ENCODE assay signal across 11 mouse cellular contexts in the genomic region with DNA sequence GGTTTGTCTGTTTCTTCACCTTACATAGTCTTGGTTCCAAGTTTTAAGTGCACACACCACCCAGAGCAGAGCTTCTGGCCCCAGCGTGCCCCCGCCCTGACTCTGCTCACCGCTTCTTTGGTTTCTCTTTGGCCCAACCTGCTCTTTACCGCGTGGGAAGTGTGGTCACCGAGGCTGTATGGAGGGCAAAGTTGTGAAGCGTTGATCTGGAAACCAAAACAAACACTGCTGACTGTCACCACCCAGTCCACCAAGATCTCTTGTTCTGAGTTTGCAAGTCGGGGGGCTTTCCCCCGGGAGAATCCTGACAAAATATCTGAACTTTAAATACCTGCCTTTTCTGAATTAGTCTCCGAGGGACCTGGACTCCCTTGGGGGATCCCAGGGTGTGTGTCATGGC. TPM values are rescaled to one million over a fixed set of nuclear protein-coding genes. Genes with fewer than 3 reads are reported as not detected.
DNase-seq lines count a peak whose midpoint lies in the region; ATAC-seq and TF ChIP-seq lines count a peak whose summit lies in the region.
"Had no signal": no experiment of that assay in that cellular context is flagged by ENCODE, and none has a peak within 500 bp of the region (broad histone marks: within the 10 kb centered on the region; RNA-seq: fewer than 3 reads in every experiment).

No protein-coding gene starts in this region.

- no peak overlapping the region for H3K9ac ChIP-seq in intestine, embryonic 14.5 days (ENCODE audit: low read length)
- no peak overlapping the region for H3K9ac ChIP-seq in intestine, embryonic 15.5 days
- H3K9ac ChIP-seq in heart, embryonic 14.5 days (ENCODE audit: low read length): peak overlapping the region; percentile 55
- no peak overlapping the region for H3K9ac ChIP-seq in midbrain, embryonic 11.5 days (ENCODE audit: low read length)
- H3K9ac ChIP-seq: hindbrain, embryonic 13.5 days had no signal

- H3K4me1 ChIP-seq in intestine, embryonic 14.5 days (replicated peaks; ENCODE audit: control insufficient read depth, insufficient read depth, low read length): peaks cover 65% of the 10 kb centered on the region
- H3K4me1 ChIP-seq in intestine, embryonic 15.5 days (replicated peaks): peaks cover 62% of the 10 kb centered on the region
- H3K4me1 ChIP-seq in heart, embryonic 14.5 days (ENCODE audit: control insufficient read depth in 2 of 2, insufficient read depth in 2 of 2, low read length in 2 of 2): peaks cover 52 to 69% of the 10 kb centered on the region in 2 experiments
- peaks cover 27% of the 10 kb centered on the region for H3K4me1 ChIP-seq in midbrain, embryonic 11.5 days (ENCODE audit: control insufficient read depth, insufficient read depth, low read length)

- H3K9me3 ChIP-seq in intestine, embryonic 14.5 days (ENCODE audit: control insufficient read depth, low read length): no peaks in the 10 kb centered on the region
- H3K9me3 ChIP-seq in intestine, embryonic 15.5 days: no peaks in the 10 kb centered on the region
- H3K9me3 ChIP-seq in heart, embryonic 14.5 days (ENCODE audit: control insufficient read depth, low read length): no peaks in the 10 kb centered on the region
- no peaks in the 10 kb centered on the region for H3K9me3 ChIP-seq in midbrain, embryonic 11.5 days (ENCODE audit: control insufficient read depth, low read length)
- H3K9me3 ChIP-seq: hindbrain, embryonic 13.5 days had no signal

- no peak for DNase-seq in intestine, embryonic 14.5 days (ENCODE audit: low spot score)
- DNase-seq in CD8-positive naive resting alpha-beta T cell, adult 2 months (ENCODE audit: low read depth in 2 of 2, low spot score in 2 of 2): peak; percentile 47 to 51
- DNase-seq in thymus, adult 18-20 months: no peak
- DNase-seq in ovary, postnatal 36 days (ENCODE audit: low spot score): no peak
- no peak for DNase-seq in midbrain, embryonic 11.5 days (ENCODE audit: low spot score, missing footprints)
- DNase-seq: embryo, embryonic 11 days; thymus, adult 2 months had no signal

- no peak overlapping the region for H3K27ac ChIP-seq in intestine, embryonic 14.5 days (ENCODE audit: low read depth)
- no peak overlapping the region for H3K27ac ChIP-seq in intestine, embryonic 15.5 days
- H3K27ac ChIP-seq in heart, embryonic 14.5 days (replicated peaks in 1 of 2; ENCODE audit: control insufficient read depth in 1 of 2, insufficient read depth in 1 of 2, low read depth in 2 of 2, low read length in 2 of 2): peak overlapping the region; percentile 23 to 91; a peak in 3 of 4 replicates
- H3K27ac ChIP-seq in midbrain, embryonic 11.5 days (ENCODE audit: low read depth, low read length): no peak overlapping the region

- ATAC-seq in intestine, embryonic 14.5 days (replicated peaks; ENCODE audit: low FRiP score, low TSS enrichment, low read depth): no peak
- ATAC-seq in intestine, embryonic 15.5 days: no peak
- ATAC-seq in heart, embryonic 14.5 days (ENCODE audit: insufficient number of reproducible peaks, insufficient read depth, low FRiP score, low read depth): no peak
- ATAC-seq in midbrain, embryonic 11.5 days (ENCODE audit: low FRiP score): no peak

- H3K4me2 ChIP-seq in intestine, embryonic 14.5 days (ENCODE audit: low read length): 0 out of 2 replicates have a peak overlapping the region, but pooled peaks have one; percentile 11
- no peak overlapping the region for H3K4me2 ChIP-seq in intestine, embryonic 15.5 days (replicated peaks)
- H3K4me2 ChIP-seq in heart, embryonic 14.5 days (ENCODE audit: low read length): peak overlapping the region; percentile 84
- peak overlapping the region; percentile 90 for H3K4me2 ChIP-seq in myocyte (ENCODE audit: low read depth)
- no peak overlapping the region for H3K4me2 ChIP-seq in midbrain, embryonic 11.5 days
- H3K4me2 ChIP-seq: hindbrain, embryonic 13.5 days had no signal

- 51% methylated on average over 10 of the region's 10 CpGs for WGBS in intestine, embryonic 14.5 days
- 46% methylated on average over 10 of the region's 10 CpGs for WGBS in intestine, embryonic 15.5 days
- 29% methylated on average over 10 of the region's 10 CpGs for WGBS in heart, embryonic 14.5 days
- 61% methylated on average over 10 of the region's 10 CpGs for WGBS in midbrain, embryonic 11.5 days

- H3K36me3 ChIP-seq in intestine, embryonic 14.5 days (ENCODE audit: control insufficient read depth, insufficient read depth, low read length): no peaks in the 10 kb centered on the region
- H3K36me3 ChIP-seq in intestine, embryonic 15.5 days: no peaks in the 10 kb centered on the region
- H3K36me3 ChIP-seq in heart, embryonic 14.5 days (ENCODE audit: control insufficient read depth, insufficient read depth, low read length): no peaks in the 10 kb centered on the region
- no peaks in the 10 kb centered on the region for H3K36me3 ChIP-seq in myocyte (ENCODE audit: control insufficient read depth, insufficient read depth)
- no peaks in the 10 kb centered on the region for H3K36me3 ChIP-seq in midbrain, embryonic 11.5 days (ENCODE audit: control insufficient read depth, insufficient read depth, low read length)
- H3K36me3 ChIP-seq: hindbrain, embryonic 13.5 days had no signal

- no peaks in the 10 kb centered on the region for H3K27me3 ChIP-seq in intestine, embryonic 14.5 days (replicated peaks; ENCODE audit: control insufficient read depth, insufficient read depth, low read length)
- H3K27me3 ChIP-seq in intestine, embryonic 15.5 days (replicated peaks): no peaks in the 10 kb centered on the region
- no peaks in the 10 kb centered on the region for H3K27me3 ChIP-seq in heart, embryonic 14.5 days (ENCODE audit: control insufficient read depth, insufficient read depth, low read length)
- no peaks in the 10 kb centered on the region for H3K27me3 ChIP-seq in myocyte (ENCODE audit: control insufficient read depth, insufficient read depth, insufficient read length)
- H3K27me3 ChIP-seq in midbrain, embryonic 11.5 days (ENCODE audit: control insufficient read depth, insufficient read depth, low read length): no peaks in the 10 kb centered on the region
- H3K27me3 ChIP-seq: hindbrain, embryonic 13.5 days had no signal

- peaks cover 82% of the 10 kb centered on the region for H3K79me2 ChIP-seq in myocyte (ENCODE audit: control insufficient read depth, insufficient read depth)

- H3K4me3 ChIP-seq in intestine, embryonic 14.5 days (ENCODE audit: low read depth, low read length): no peak overlapping the region
- H3K4me3 ChIP-seq in intestine, embryonic 15.5 days (replicated peaks): no peak overlapping the region
- H3K4me3 ChIP-seq in heart, embryonic 14.5 days (ENCODE audit: control insufficient read depth in 1 of 2, insufficient read depth in 1 of 2, low read depth in 1 of 2, low read length in 2 of 2): peak overlapping the region in 1 of 2 experiments; percentile 2; a peak in 1 of 4 replicates
- peak overlapping the region; percentile 20 for H3K4me3 ChIP-seq in myocyte
- no peak overlapping the region for H3K4me3 ChIP-seq in midbrain, embryonic 11.5 days (ENCODE audit: low read depth, low read length)
- H3K4me3 ChIP-seq: hindbrain, embryonic 13.5 days had no signal

- H3ac ChIP-seq in myocyte (ENCODE audit: control insufficient read depth, insufficient read length): no peak overlapping the region

- TF ChIP-seq POLR2A in myocyte (IDR thresholded peaks at IDR 0.05; ENCODE audit: insufficient read length, low read depth): no peak

TF ChIP-seq in myocyte, 11 proteins besides CTCF, POLR2A, EP300 and RAD21:
- TF ChIP-seq REST (IDR thresholded peaks at IDR 0.05; ENCODE audit: insufficient read depth, insufficient read length) (no peak), USF1 (IDR thresholded peaks at IDR 0.05; ENCODE audit: low read depth) (no peak), MYOG (IDR thresholded peaks at IDR 0.05; ENCODE audit: control insufficient read depth in 1 of 3, insufficient read depth in 1 of 3, insufficient read length in 2 of 3, low read depth in 2 of 3) (no peak), TCF12 (IDR thresholded peaks at IDR 0.05; ENCODE audit: insufficient read depth, poor library complexity, severe bottlenecking) (no peak), TCF3 (IDR thresholded peaks at IDR 0.05; ENCODE audit: insufficient read length, low read depth) (no peak), POLR2AphosphoS2 (IDR thresholded peaks at IDR 0.05; ENCODE audit: insufficient read length, low read depth) (no peak), CEBPB (IDR thresholded peaks at IDR 0.05; ENCODE audit: insufficient read depth, poor library complexity, severe bottlenecking) (no peak), MYOD1 (IDR thresholded peaks at IDR 0.05; ENCODE audit: control insufficient read depth in 1 of 3, insufficient read length in 2 of 3, low read depth in 2 of 3) (no peak), SRF (IDR thresholded peaks at IDR 0.05; ENCODE audit: control insufficient read depth, insufficient read length, low read depth) (no peak), MAX (IDR thresholded peaks at IDR 0.05; ENCODE audit: low read depth) (no peak), E2F4 (IDR thresholded peaks at IDR 0.05; ENCODE audit: insufficient read depth) (no peak)
TF ChIP-seq in myocyte: peak in this region for 0.

RNA-seq across cellular contexts. Expression of a gene that starts 24.0 kb away (rescaled TPM):
- not detected in 2 replicates for polyA plus RNA-seq in intestine, embryonic 14.5 days (2014; fragmentation: Nextera tagmentation; extraction: Ambion mirVana)
- polyA plus RNA-seq in intestine, embryonic 15.5 days (2015; fragmentation: Nextera tagmentation; extraction: Ambion mirVana): not detected in 2 replicates
- not detected in 2 replicates for polyA plus RNA-seq in heart, embryonic 14.5 days (2014; fragmentation: Nextera tagmentation; extraction: Ambion mirVana)
- polyA plus RNA-seq in myocyte (2012; fragmentation: generic; extraction: Trizol): 0.06 TPM
- polyA plus RNA-seq in midbrain, embryonic 11.5 days (2014; fragmentation: Nextera tagmentation; extraction: Ambion mirVana): not detected in 2 replicates
- polyA plus RNA-seq: hindbrain, embryonic 13.5 days; thymus, adult 2 months had no signal

RNA-seq across cellular contexts. Expression of a gene that starts 43.7 kb away (rescaled TPM):
- polyA plus RNA-seq in intestine, embryonic 14.5 days (2014; fragmentation: Nextera tagmentation; extraction: Ambion mirVana): 10.1 and 11.0 TPM in 2 replicates
- polyA plus RNA-seq in intestine, embryonic 15.5 days (2015; fragmentation: Nextera tagmentation; extraction: Ambion mirVana): 14.4 and 17.1 TPM in 2 replicates
- polyA plus RNA-seq in heart, embryonic 14.5 days (2014; fragmentation: Nextera tagmentation; extraction: Ambion mirVana): 13.0 and 13.4 TPM in 2 replicates
- 12.0 TPM for polyA plus RNA-seq in myocyte (2012; fragmentation: generic; extraction: Trizol)
- 9.9 and 11.2 TPM in 2 replicates for polyA plus RNA-seq in midbrain, embryonic 11.5 days (2014; fragmentation: Nextera tagmentation; extraction: Ambion mirVana)

RNA-seq across cellular contexts. Expression of a gene that starts 48.7 kb away (rescaled TPM):
- 5.1 and 5.2 TPM in 2 replicates for polyA plus RNA-seq in intestine, embryonic 14.5 days (2014; fragmentation: Nextera tagmentation; extraction: Ambion mirVana)
- polyA plus RNA-seq in intestine, embryonic 15.5 days (2015; fragmentation: Nextera tagmentation; extraction: Ambion mirVana): 2.9 and 3.2 TPM in 2 replicates
- polyA plus RNA-seq in heart, embryonic 14.5 days (2014; fragmentation: Nextera tagmentation; extraction: Ambion mirVana): 4.4 and 4.6 TPM in 2 replicates
- polyA plus RNA-seq in myocyte (2012; fragmentation: generic; extraction: Trizol): 12.1 TPM
- polyA plus RNA-seq in midbrain, embryonic 11.5 days (2014; fragmentation: Nextera tagmentation; extraction: Ambion mirVana): 1.8 and 3.3 TPM in 2 replicates

Comparison
In these comparisons a context has a peak if more than half of its experiments do, and no peak if none do; other contexts are left out.
1. H3K4me2 ChIP-seq: peak in intestine, embryonic 14.5 days (single experiment), heart, embryonic 14.5 days (single experiment) and myocyte (single experiment); none in intestine, embryonic 15.5 days (single experiment) and midbrain, embryonic 11.5 days (single experiment).
2. DNase-seq: peak in CD8-positive naive resting alpha-beta T cell, adult 2 months (2 of 2); none in intestine, embryonic 14.5 days (single experiment), thymus, adult 18-20 months (0 of 2), ovary, postnatal 36 days (single experiment) and midbrain, embryonic 11.5 days (single experiment).
3. H3K27ac ChIP-seq: peak in heart, embryonic 14.5 days (2 of 2); none in intestine, embryonic 14.5 days (single experiment), intestine, embryonic 15.5 days (single experiment) and midbrain, embryonic 11.5 days (single experiment).